12 mouse cellular contexts compared by ENCODE assay signal in the genomic region with DNA sequence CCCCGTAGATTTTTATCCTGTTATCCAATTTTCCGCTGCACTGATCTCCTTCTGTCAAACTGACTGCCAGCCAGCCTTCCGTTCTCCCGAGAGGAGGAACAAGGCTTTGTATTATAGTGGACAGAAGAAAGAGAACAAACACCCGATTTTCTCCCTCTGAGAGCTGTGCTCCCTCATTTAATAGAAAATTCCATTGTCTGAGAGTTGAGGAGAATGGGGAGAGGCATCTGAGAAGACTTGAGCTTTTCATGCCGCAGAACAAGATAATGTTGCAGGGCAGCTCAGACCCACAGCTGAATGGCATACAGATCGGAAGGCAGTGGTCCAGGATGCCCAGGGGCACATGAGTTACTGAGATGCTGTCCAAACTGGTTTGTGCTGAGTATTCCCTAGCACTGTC.
DNase-seq lines count a peak whose midpoint lies in the region; ATAC-seq and TF ChIP-seq lines count a peak whose summit lies in the region.
"Had no signal": no experiment of that assay in that cellular context is flagged by ENCODE, and none has a peak within 500 bp of the region (broad histone marks: within the 10 kb centered on the region; RNA-seq: fewer than 3 reads in every experiment).

No protein-coding gene starts in this region.

- 0 out of 2 replicates have a peak overlapping the region, but pooled peaks have one; percentile 4 for H3K9ac ChIP-seq in forebrain, embryonic 14.5 days (ENCODE audit: low read length)
- H3K9ac ChIP-seq in midbrain, embryonic 15.5 days = peak overlapping the region; percentile 31; the same call in 1 of the 2 replicates
- H3K9ac ChIP-seq: heart, embryonic 15.5 days; lung, embryonic 14.5 days had no signal

- no peaks in the 10 kb centered on the region for H3K9me3 ChIP-seq in forebrain, embryonic 14.5 days (replicated peaks; ENCODE audit: control insufficient read depth, low read length)
- no peaks in the 10 kb centered on the region for H3K9me3 ChIP-seq in midbrain, embryonic 15.5 days
- H3K9me3 ChIP-seq: heart, embryonic 15.5 days had no signal

- peak overlapping the region; percentile 49 for H3K27ac ChIP-seq in forebrain, embryonic 14.5 days (ENCODE audit: low read depth, low read length)
- H3K27ac ChIP-seq in midbrain, embryonic 15.5 days = peak overlapping the region; percentile 74
- H3K27ac ChIP-seq: heart, embryonic 15.5 days; stomach, postnatal 0 days had no signal

- peak; percentile 82 for ATAC-seq in forebrain, embryonic 14.5 days
- peak; percentile 93 for ATAC-seq in midbrain, embryonic 15.5 days (replicated peaks)
- ATAC-seq in granulocyte monocyte progenitor cell, adult 5-6 weeks (replicated peaks; ENCODE audit: poor library complexity, severe bottlenecking) = no peak

- TF ChIP-seq POLR2A in brain, embryonic 14.5 days (IDR thresholded peaks at IDR 0.05; ENCODE audit: borderline replicate concordance, extremely low read depth, insufficient read depth, insufficient read length, poor library complexity, severe bottlenecking) = no peak; the same call in 1 of the 2 replicates

- peaks cover 8% of the 10 kb centered on the region; the same call in 1 of the 2 replicates for H3K4me1 ChIP-seq in forebrain, embryonic 14.5 days (ENCODE audit: control insufficient read depth, insufficient read depth, low read length)
- peaks cover 11% of the 10 kb centered on the region for H3K4me1 ChIP-seq in midbrain, embryonic 15.5 days
- H3K4me1 ChIP-seq: heart, embryonic 15.5 days had no signal

- no peaks in the 10 kb centered on the region for H3K36me3 ChIP-seq in forebrain, embryonic 14.5 days (ENCODE audit: control insufficient read depth, insufficient read depth, low read length)
- H3K36me3 ChIP-seq in midbrain, embryonic 15.5 days (replicated peaks) = no peaks in the 10 kb centered on the region
- H3K36me3 ChIP-seq: heart, embryonic 15.5 days had no signal

- DNase-seq in brain, embryonic 14.5 days (ENCODE audit: low read depth) = peak; percentile 89
- peak; percentile 88 to 89 for DNase-seq in cerebellum, postnatal 10 days
- DNase-seq in forebrain, embryonic 14.5 days (ENCODE audit: low spot score) = peak; percentile 75
- DNase-seq in urinary bladder, postnatal 10 days (ENCODE audit: low spot score) = no peak
- no peak for DNase-seq in kidney, adult 9 months
- no peak for DNase-seq in kidney, adult 11 months
- DNase-seq: adrenal gland, postnatal 25 days; lung, embryonic 14.5 days had no signal

- peak overlapping the region; percentile 3; the same call in 1 of the 2 replicates for H3K4me3 ChIP-seq in forebrain, embryonic 14.5 days (ENCODE audit: low read depth, low read length)
- H3K4me3 ChIP-seq in midbrain, embryonic 15.5 days = peak overlapping the region; percentile 22
- H3K4me3 ChIP-seq: heart, embryonic 15.5 days had no signal

- no peak for TF ChIP-seq CTCF in brain, embryonic 14.5 days (IDR thresholded peaks at IDR 0.05; ENCODE audit: borderline replicate concordance, extremely low read depth, insufficient read depth, insufficient read length)

- H3K27me3 ChIP-seq in forebrain, embryonic 14.5 days (replicated peaks; ENCODE audit: control insufficient read depth, insufficient read depth, low read length) = no peaks in the 10 kb centered on the region
- 0 out of 2 replicates have a peak, but pooled peaks cover 2% of the 10 kb centered on the region for H3K27me3 ChIP-seq in midbrain, embryonic 15.5 days (replicated peaks)
- H3K27me3 ChIP-seq: heart, embryonic 15.5 days had no signal

- H3K4me2 ChIP-seq in forebrain, embryonic 14.5 days (ENCODE audit: low read length) = peak overlapping the region; percentile 38
- peak overlapping the region; percentile 45 for H3K4me2 ChIP-seq in midbrain, embryonic 15.5 days
- H3K4me2 ChIP-seq: heart, embryonic 15.5 days; lung, embryonic 14.5 days had no signal

- WGBS in forebrain, embryonic 14.5 days = under 1% methylated on average over 7 of the region's 7 CpGs
- WGBS in midbrain, embryonic 15.5 days = 6% methylated on average over 7 of the region's 7 CpGs

Comparison
In these comparisons a context has a peak if more than half of its experiments do, and no peak if none do; other contexts are left out.
1. DNase-seq: peak in brain, embryonic 14.5 days (single experiment), cerebellum, postnatal 10 days (2 of 2) and forebrain, embryonic 14.5 days (single experiment); none in urinary bladder, postnatal 10 days (single experiment), kidney, adult 9 months (single experiment) and kidney, adult 11 months (single experiment).